Mouse (Mus musculus) MEL (cell line): ENCODE measurements around the gene Dact1. TPM values are rescaled to one million over a fixed set of nuclear protein-coding genes. Genes with fewer than 3 reads are reported as not detected.

Source experiments
- DNase-seq: peaks from one replicate; pipeline ENCODE4 v3.0.0; 2011; ENCODE audit warnings: low read depth, low spot score
- H3K27ac ChIP-seq: 2 replicates; pipeline ENCODE4 v1.5.1; 2012; ENCODE audit warnings: low read depth, mild to moderate bottlenecking, control low read depth, low read length, moderate library complexity; ENCODE audit not compliant: control insufficient read depth
- H3K27me3 ChIP-seq, 2 experiments: fragments of 150-350 bp in 1 of 2; sonication (generic) in 1 of 2; 2 replicates each; pipeline ENCODE4 v1.6.1; 2012; ENCODE audit warnings: low read length in 2 of 2, mild to moderate bottlenecking in 2 of 2, improper control_type of control experiment in 1 of 2, moderate library complexity in 1 of 2; ENCODE audit not compliant: insufficient read depth in 2 of 2, control insufficient read depth in 1 of 2
- H3K36me3 ChIP-seq, 2 experiments: 2 replicates each; pipeline ENCODE4 v1.6.1; 2012 to 2014; ENCODE audit warnings: low read length in 2 of 2, improper control_type of control experiment in 1 of 2, inconsistent platforms in 1 of 2, mild to moderate bottlenecking in 1 of 2; ENCODE audit not compliant: insufficient read depth in 2 of 2, control insufficient read depth in 1 of 2
- H3K4me1 ChIP-seq, 2 experiments: fragments of 150-350 bp in 1 of 2; sonication (generic) in 1 of 2; 2 replicates each; pipeline ENCODE4 v1.6.1; 2012; ENCODE audit warnings: low read length in 2 of 2, improper control_type of control experiment in 1 of 2, mild to moderate bottlenecking in 1 of 2; ENCODE audit not compliant: insufficient read depth in 2 of 2, control insufficient read depth in 1 of 2
- H3K4me3 ChIP-seq, 2 experiments: fragments of 150-350 bp in 1 of 2; sonication (generic) in 1 of 2; 2 replicates each; pipeline ENCODE4 v1.5.1; 2012; ENCODE audit warnings: low read depth in 2 of 2, low read length in 2 of 2, mild to moderate bottlenecking in 2 of 2, moderate library complexity in 2 of 2, control low read depth in 1 of 2, improper control_type of control experiment in 1 of 2; ENCODE audit not compliant: control insufficient read depth in 1 of 2, insufficient read depth in 1 of 2
- H3K79me2 ChIP-seq: 2 replicates; pipeline ENCODE4 v1.6.1; 2012; ENCODE audit warnings: mild to moderate bottlenecking, low read length, moderate library complexity; ENCODE audit not compliant: control insufficient read depth, poor library complexity, insufficient read depth
- H3K9ac ChIP-seq: 2 replicates; pipeline ENCODE4 v1.6.1; 2012; ENCODE audit warnings: low read depth, mild to moderate bottlenecking, control low read depth, low read length, moderate library complexity; ENCODE audit not compliant: control insufficient read depth, poor library complexity, severe bottlenecking
- H3K9me3 ChIP-seq: fragments of 150-350 bp; sonication (generic); replicated peaks from 2 replicates; pipeline ENCODE4 v1.6.1; 2012; ENCODE audit warnings: mild to moderate bottlenecking, low read length, improper control_type of control experiment, moderate library complexity; ENCODE audit not compliant: insufficient read depth
- CTCF ChIP-seq, 3 experiments: IDR thresholded peaks in 2 of 3; conservative IDR thresholded peaks in 1 of 3; 2 replicates each; pipeline ENCODE4 v1.5.1; 2011 to 2012; ENCODE audit warnings: low read length in 3 of 3, low read depth in 2 of 3, mild to moderate bottlenecking in 2 of 3, improper control_type of control experiment in 1 of 3, inconsistent platforms in 1 of 3, mixed read lengths in 1 of 3, moderate library complexity in 1 of 3; ENCODE audit not compliant: control insufficient read depth in 1 of 3, insufficient read depth in 1 of 3, poor library complexity in 1 of 3, severe bottlenecking in 1 of 3
- ELF1 ChIP-seq: IDR thresholded peaks from 2 replicates; pipeline ENCODE4 v1.6.1; 2014; ENCODE audit warnings: low read depth, mild to moderate bottlenecking, inconsistent platforms, low read length, improper control_type of control experiment, moderate library complexity
- ETS1 ChIP-seq: IDR thresholded peaks from 2 replicates; pipeline ENCODE4 v1.6.1; 2012; ENCODE audit warnings: low read depth, mild to moderate bottlenecking, inconsistent platforms, low read length, improper control_type of control experiment, moderate library complexity
- HCFC1 ChIP-seq: IDR thresholded peaks from 2 replicates; pipeline ENCODE4 v1.6.1; 2012; ENCODE audit warnings: low read depth, mild to moderate bottlenecking, inconsistent platforms, low read length, improper control_type of control experiment, moderate library complexity
- KAT2A ChIP-seq: conservative IDR thresholded peaks from 2 replicates; pipeline ENCODE4 v1.6.1; 2012; ENCODE audit warnings: low read depth, low read length, improper control_type of control experiment, inconsistent platforms
- MAZ ChIP-seq: IDR thresholded peaks from 2 replicates; pipeline ENCODE4 v1.6.1; 2012; ENCODE audit warnings: low read depth, mild to moderate bottlenecking, inconsistent platforms, low read length, improper control_type of control experiment
- MEF2A ChIP-seq: IDR thresholded peaks from 2 replicates; pipeline ENCODE4 v1.6.1; 2014; ENCODE audit warnings: low read depth, mild to moderate bottlenecking, inconsistent platforms, low read length, improper control_type of control experiment; ENCODE audit not compliant: poor library complexity, insufficient replicate concordance, severe bottlenecking; ENCODE audit errors: extremely low read depth
- POLR2A ChIP-seq, 2 experiments: IDR thresholded peaks; 2 replicates each; pipeline ENCODE4 v1.6.1; 2011 to 2012; ENCODE audit warnings: low read length in 2 of 2, mild to moderate bottlenecking in 2 of 2, control low read depth in 1 of 2, improper control_type of control experiment in 1 of 2, low read depth in 1 of 2, moderate library complexity in 1 of 2; ENCODE audit not compliant: control insufficient read depth in 1 of 2, insufficient read depth in 1 of 2, poor library complexity in 1 of 2
- SIN3A ChIP-seq: IDR thresholded peaks from 2 replicates; pipeline ENCODE4 v1.6.1; 2012; ENCODE audit warnings: low read length, improper control_type of control experiment, inconsistent platforms
- TCF12 ChIP-seq: IDR thresholded peaks from 2 replicates; pipeline ENCODE4 v1.6.1; 2014; ENCODE audit warnings: low read depth, mild to moderate bottlenecking, inconsistent platforms, low read length, improper control_type of control experiment, moderate library complexity
- USF2 ChIP-seq, 2 experiments: IDR thresholded peaks; 2 replicates each; pipeline ENCODE4 v1.6.1; 2011 to 2012; ENCODE audit warnings: improper control_type of control experiment in 2 of 2, low read length in 2 of 2, borderline replicate concordance in 1 of 2, inconsistent platforms in 1 of 2, low read depth in 1 of 2, mild to moderate bottlenecking in 1 of 2; ENCODE audit not compliant: insufficient read depth in 1 of 2
- ZC3H11A ChIP-seq: IDR thresholded peaks from 2 replicates; pipeline ENCODE4 v1.6.1; 2012; ENCODE audit warnings: low read depth, mild to moderate bottlenecking, inconsistent platforms, low read length, improper control_type of control experiment
- ZKSCAN1 ChIP-seq: IDR thresholded peaks from 2 replicates; pipeline ENCODE4 v1.6.1; 2012; ENCODE audit warnings: low read depth, mild to moderate bottlenecking, inconsistent platforms, low read length, improper control_type of control experiment, moderate library complexity
- ZMIZ1 ChIP-seq: IDR thresholded peaks from 2 replicates; pipeline ENCODE4 v1.6.1; 2012; ENCODE audit warnings: low read depth, mild to moderate bottlenecking, inconsistent platforms, low read length, improper control_type of control experiment, moderate library complexity
- polyA plus RNA-seq, 2 experiments: library from polyadenylated mRNA; stranded (reverse) in 1 of 2; unstranded in 1 of 2; fragments of >175 nt in 1 of 2; fragments of >200 nt in 1 of 2; gene quantifications; 2 replicates each; pipeline versions ENCODE4 v1.2.1 to v1.2.4; 2012; ENCODE audit warnings: low replicate concordance in 2 of 2, low read depth in 1 of 2; ENCODE audit not compliant: insufficient read length in 2 of 2, insufficient read depth in 1 of 2, missing spikeins in 1 of 2
- total RNA-seq: library from RNA; depleted of rRNA; stranded (reverse); fragments of 300-350 nt; gene quantifications from 2 replicates; pipeline ENCODE4 v1.2.3, GENCODE M21; 2012

The Dact1 gene
- total and polyA plus RNA-seq, 3 experiments, result 0.06 TPM; not detected in 2

DNA sequence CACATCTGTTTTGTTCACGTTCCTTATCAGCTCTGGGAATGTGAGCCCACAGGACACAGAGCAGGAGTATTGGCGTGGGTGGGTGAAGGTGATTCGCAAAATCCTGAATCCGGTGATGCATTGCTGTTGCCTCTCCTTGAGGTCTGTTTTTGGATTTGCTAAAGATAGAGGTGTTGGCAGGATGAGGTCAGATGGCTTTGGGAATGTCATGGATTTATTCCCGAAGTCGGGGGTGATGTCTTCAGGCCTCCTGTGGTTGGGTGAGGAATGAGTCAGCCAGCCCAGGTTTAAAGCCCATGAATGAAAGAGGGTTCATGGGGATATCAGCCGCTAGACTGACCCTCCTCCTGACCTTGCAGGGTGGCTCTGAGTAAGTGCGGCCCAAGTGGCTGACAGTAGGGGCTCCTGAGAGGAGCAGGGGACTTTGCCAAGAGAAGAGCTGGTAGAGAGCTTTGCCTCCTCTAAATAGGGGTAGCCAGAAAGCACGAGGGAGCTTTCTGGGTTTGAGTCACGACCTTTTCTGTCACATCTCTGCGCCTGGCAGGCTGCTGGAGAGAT, 27.4 kb downstream of the Dact1 start:
- no peaks in the 10 kb centered on the region for H3K9me3 ChIP-seq
- H3K27ac ChIP-seq, result no peak overlapping the region
- TF ChIP-seq MAZ, result no peak
- H3K4me1 ChIP-seq, result peaks cover 0 to 4% of the 10 kb centered on the region in 2 experiments; a peak in 2 of 4 replicates
- H3K36me3 ChIP-seq, result no peaks in the 10 kb centered on the region
- no peak for DNase-seq
- no peaks in the 10 kb centered on the region for H3K27me3 ChIP-seq
- no peaks in the 10 kb centered on the region for H3K79me2 ChIP-seq
- no peak overlapping the region for H3K4me3 ChIP-seq
- H3K9ac ChIP-seq, result no peak overlapping the region

DNA sequence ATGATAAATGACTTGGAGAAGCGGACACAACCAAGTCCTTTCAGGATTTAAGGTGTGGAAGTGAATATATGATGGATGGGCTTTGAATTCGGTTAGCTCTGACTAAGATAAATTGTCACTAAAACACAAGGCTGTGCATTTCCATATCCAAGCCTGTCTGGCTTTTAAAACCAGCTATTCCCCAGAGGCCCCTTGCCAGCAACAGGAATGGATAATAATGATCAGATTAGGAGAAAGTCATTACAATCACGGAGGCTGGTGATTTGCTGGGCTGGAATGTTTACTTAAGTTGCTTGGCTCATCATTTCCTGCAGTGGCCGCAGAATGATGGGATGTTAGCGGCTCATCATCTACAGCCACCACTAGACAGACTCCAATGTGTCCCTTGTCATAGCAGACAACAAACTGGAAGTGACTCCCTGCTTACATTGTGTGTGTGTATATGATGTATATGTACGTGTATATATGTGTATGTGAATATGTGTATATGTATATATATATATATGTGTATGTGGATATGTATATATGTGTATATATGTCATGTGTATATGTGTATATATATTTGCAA, 28.3 kb downstream of the Dact1 start:
- no peak overlapping the region for H3K4me3 ChIP-seq
- no peaks in the 10 kb centered on the region for H3K36me3 ChIP-seq
- no peaks in the 10 kb centered on the region for H3K79me2 ChIP-seq
- DNase-seq, result no peak
- no peaks in the 10 kb centered on the region for H3K9me3 ChIP-seq
- H3K27ac ChIP-seq, result no peak overlapping the region
- peaks cover 0 to 4% of the 10 kb centered on the region in 2 experiments; a peak in 2 of 4 replicates for H3K4me1 ChIP-seq
- H3K27me3 ChIP-seq, result no peaks in the 10 kb centered on the region
- no peak for TF ChIP-seq ZMIZ1
- TF ChIP-seq SIN3A, result no peak
- no peak for TF ChIP-seq CTCF (IDR thresholded peaks at IDR 0.05 in 2 of 3, conservative IDR thresholded peaks at IDR 0.05 in 1 of 3; ENCODE audit: control insufficient read depth in 1 of 3, insufficient read depth in 1 of 3, low read depth in 2 of 3, low read length in 3 of 3, poor library complexity in 1 of 3, severe bottlenecking in 1 of 3)
- no peak for TF ChIP-seq ZC3H11A
- no peak for TF ChIP-seq ETS1
- H3K9ac ChIP-seq, result no peak overlapping the region

DNA sequence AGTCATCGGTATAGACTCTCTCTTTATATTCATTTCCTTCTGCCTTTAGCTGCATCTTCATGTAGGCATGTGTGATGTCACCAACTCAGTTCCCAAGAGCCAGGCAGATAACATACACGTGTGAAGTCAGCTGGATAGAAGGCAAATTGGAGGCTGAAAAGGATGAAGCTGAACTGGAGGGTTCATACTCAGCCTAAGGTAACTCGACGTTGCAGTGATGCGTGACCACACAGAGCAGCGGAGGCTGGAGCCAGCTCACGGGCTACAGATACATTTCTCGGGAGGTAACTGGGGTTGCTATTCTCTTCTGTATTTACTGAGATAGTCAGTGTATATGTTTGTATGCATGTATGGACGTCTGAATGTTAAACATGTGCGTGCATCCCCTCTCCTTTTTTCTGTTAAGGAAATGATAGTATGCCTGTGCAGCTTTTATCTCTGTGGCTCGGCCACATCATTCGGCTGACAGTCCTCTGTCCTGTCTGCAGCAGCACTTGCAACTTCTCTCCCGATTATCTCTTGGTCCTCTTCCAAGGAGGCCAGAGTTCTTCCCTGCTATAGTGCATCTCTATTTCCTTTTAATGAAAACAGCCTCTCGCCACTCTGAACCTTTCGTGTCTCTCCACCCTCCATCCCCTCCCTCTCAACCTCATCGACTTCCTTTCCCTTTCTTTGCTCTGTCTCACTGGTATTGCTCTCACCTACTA, 29.6 kb downstream of the Dact1 start:
- Histone ChIP-seq H3K36me3 (no peaks in the 10 kb centered on the region), H3K79me2 (no peaks in the 10 kb centered on the region), H3K27me3 (no peaks in the 10 kb centered on the region), H3K9ac (no peak overlapping the region), H3K27ac (no peak overlapping the region), H3K4me3 (no peak overlapping the region), H3K9me3 (no peaks in the 10 kb centered on the region), H3K4me1 (peaks cover 0 to 4% of the 10 kb centered on the region in 2 experiments; a peak in 2 of 4 replicates)
- TF ChIP-seq ZKSCAN1 (no peak), HCFC1 (no peak), POLR2A (IDR thresholded peaks at IDR 0.05; ENCODE audit: control insufficient read depth in 1 of 2, insufficient read depth in 1 of 2, low read depth in 1 of 2, low read length in 2 of 2, poor library complexity in 1 of 2) (no peak), ETS1 (no peak), USF2 (IDR thresholded peaks at IDR 0.05; ENCODE audit: borderline replicate concordance in 1 of 2, insufficient read depth in 1 of 2, low read depth in 1 of 2, low read length in 2 of 2) (no peak), ELF1 (no peak), SIN3A (no peak), KAT2A (no peak), MEF2A (no peak), TCF12 (no peak), ZC3H11A (no peak), MAZ (no peak)
- DNase-seq, result peak; percentile 12
